8 mouse cellular contexts compared by ENCODE assay signal in genomic region chrX:136313303-136313702, GRCm38 (mm10). TPM values are rescaled to one million over a fixed set of nuclear protein-coding genes. Genes with fewer than 3 reads are reported as not detected.
DNase-seq lines count a peak whose midpoint lies in the region.

No protein-coding gene starts in this region.

- peaks cover 3% of the 10 kb centered on the region; the same call in 1 of the 2 replicates for H3K4me1 ChIP-seq in limb, embryonic 10.5 days

- H3K27ac ChIP-seq in limb, embryonic 10.5 days = peak overlapping the region; percentile 79

- H3K9me3 ChIP-seq in limb, embryonic 10.5 days (replicated peaks) = no peaks in the 10 kb centered on the region

- H3K36me3 ChIP-seq in limb, embryonic 10.5 days = no peaks in the 10 kb centered on the region

- H3K27me3 ChIP-seq in limb, embryonic 10.5 days (ENCODE audit: low read depth, poor library complexity, severe bottlenecking) = peaks cover 44% of the 10 kb centered on the region

- 29% methylated on average over 4 of the region's 4 CpGs for WGBS in limb, embryonic 10.5 days

- peak; percentile 2 for DNase-seq in adrenal gland, adult 2 months
- DNase-seq in adrenal gland, postnatal 25 days = no peak
- DNase-seq in retina, postnatal 1 day = peak; percentile 28
- DNase-seq in retina, embryonic 14.5 days (ENCODE audit: low spot score) = no peak
- DNase-seq in limb, embryonic 10.5 days (ENCODE audit: low spot score) = peak; percentile 39
- DNase-seq in T-cell, adult 2 months (ENCODE audit: low spot score) = no peak
- DNase-seq in thymus, postnatal 0 days (ENCODE audit: low spot score) = no peak
- DNase-seq in cerebellum, adult 8-10 months = no peak

- H3K4me3 ChIP-seq in limb, embryonic 10.5 days = peak overlapping the region; percentile 27; the same call in 1 of the 2 replicates

RNA-seq across cellular contexts. Expression of gene Bex3, which starts 43.2 kb away (rescaled TPM):
- 100 to 1,000 TPM in 1 of 2 experiments, 10 to 100 TPM in 1; 96.8 to 195 TPM for total RNA-seq in adrenal gland, adult 2 months (2021)
- polyA plus RNA-seq in adrenal gland, adult 2 months (2012; rRNA removed) = 24.3 and 34.2 TPM in 2 replicates
- 128 and 147 TPM in 2 replicates for total RNA-seq in adrenal gland, postnatal 25 days (2021)
- 633 and 675 TPM in 2 replicates for polyA plus RNA-seq in limb, embryonic 10.5 days (2016; fragmentation: Nextera tagmentation; extraction: Ambion mirVana)
- polyA plus RNA-seq in thymus, postnatal 0 days (2015; fragmentation: Nextera tagmentation; extraction: Ambion mirVana) = 165 and 185 TPM in 2 replicates

Comparison
In these comparisons a context has a peak if more than half of its experiments do, and no peak if none do; other contexts are left out.
1. DNase-seq: peak in adrenal gland, adult 2 months (single experiment), retina, postnatal 1 day (single experiment) and limb, embryonic 10.5 days (single experiment); none in adrenal gland, postnatal 25 days (single experiment), retina, embryonic 14.5 days (single experiment), T-cell, adult 2 months (single experiment), thymus, postnatal 0 days (single experiment) and cerebellum, adult 8-10 months (single experiment).